Comparison of ENCODE assay signal across 18 mouse cellular contexts in the genomic region with DNA sequence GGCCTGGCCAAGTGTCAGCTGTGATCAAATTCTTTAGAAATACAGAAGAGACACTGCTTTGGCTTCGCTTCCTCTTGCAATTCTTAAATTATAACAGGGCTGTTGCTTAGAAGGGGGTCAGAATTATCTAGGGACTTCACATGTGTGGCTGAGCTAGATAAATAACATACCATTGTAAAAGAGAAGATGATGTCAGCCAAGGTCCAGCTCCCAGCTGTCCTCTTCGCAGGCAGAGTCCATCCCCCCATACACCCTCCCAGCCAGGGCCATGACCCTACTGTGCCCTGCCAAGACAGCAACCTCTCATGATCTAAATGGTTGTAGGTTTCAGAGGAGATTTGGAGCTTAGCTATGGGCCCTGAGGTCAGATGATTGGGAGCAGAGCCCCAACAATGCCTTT. TPM values are rescaled to one million over a fixed set of nuclear protein-coding genes. Genes with fewer than 3 reads are reported as not detected.
A peak's percentile ranks its signal among the peaks of the same experiment; 100 is the strongest.
DNase-seq lines count a peak whose midpoint lies in the region; ATAC-seq and TF ChIP-seq lines count a peak whose summit lies in the region.
"Had no signal": no experiment of that assay in that cellular context is flagged by ENCODE, and none has a peak within 500 bp of the region (broad histone marks: within the 10 kb centered on the region; RNA-seq: fewer than 3 reads in every experiment).

No protein-coding gene starts in this region.

- 0 out of 2 replicates have a peak, but pooled peaks have one; percentile 7 for ATAC-seq in limb, embryonic 14.5 days (ENCODE audit: low FRiP score, low read depth)
- ATAC-seq in erythroblast, adult 5-6 weeks (replicated peaks; ENCODE audit: low FRiP score, poor library complexity, severe bottlenecking), result no peak

- H3K27me3 ChIP-seq in heart, adult 2 months (ENCODE audit: control insufficient read depth, insufficient read depth, low read length), result no peaks in the 10 kb centered on the region
- peaks cover 26% of the 10 kb centered on the region for H3K27me3 ChIP-seq in heart, embryonic 10.5 days (ENCODE audit: insufficient read depth, poor library complexity, severe bottlenecking)
- H3K27me3 ChIP-seq in limb, embryonic 14.5 days (ENCODE audit: control insufficient read depth, insufficient read depth, low read length), result no peaks in the 10 kb centered on the region
- H3K27me3 ChIP-seq: embryonic facial prominence, embryonic 15.5 days; limb, embryonic 12.5 days; neural tube, embryonic 13.5 days had no signal

- peak; percentile 65 to 68 for DNase-seq in heart, adult 2 months
- no peak for DNase-seq in heart, embryonic 10.5 days (ENCODE audit: low spot score)
- peak; percentile 7 for DNase-seq in A20 (ENCODE audit: low read depth, low spot score)
- DNase-seq in gastrocnemius, postnatal 25 days, result peak; percentile 78
- peak; percentile 44 for DNase-seq in limb, embryonic 14.5 days (ENCODE audit: low spot score)
- DNase-seq in urinary bladder, postnatal 14 days (ENCODE audit: low spot score), result no peak
- DNase-seq: cerebellum, adult 8-10 months; layer of hippocampus, adult 9-11 months; thymus, postnatal 4 days had no signal

- no peak for TF ChIP-seq CTCF in heart, adult 2 months (IDR thresholded peaks at IDR 0.05)

- H3K79me2 ChIP-seq in heart, adult 2 months (replicated peaks; ENCODE audit: control insufficient read depth, insufficient read depth, low read length), result no peaks in the 10 kb centered on the region

- TF ChIP-seq POLR2A in heart, adult 2 months (IDR thresholded peaks at IDR 0.05; ENCODE audit: insufficient read depth, low read depth, low read length), result no peak
- no peak for TF ChIP-seq POLR2A in limb, embryonic 14.5 days (IDR thresholded peaks at IDR 0.05; ENCODE audit: borderline replicate concordance, extremely low read depth, insufficient read depth, insufficient read length)

- peaks cover 40% of the 10 kb centered on the region for H3K4me1 ChIP-seq in heart, adult 2 months (ENCODE audit: control insufficient read depth, insufficient read depth, low read length)
- peaks cover 15% of the 10 kb centered on the region for H3K4me1 ChIP-seq in heart, embryonic 10.5 days
- peaks cover 37% of the 10 kb centered on the region for H3K4me1 ChIP-seq in limb, embryonic 14.5 days (ENCODE audit: control insufficient read depth, insufficient read depth, low read length)

- intact Hi-C loops in heart, adult 2 months (cut with DNase I), result loop anchor here (2.0 kb wide), 1 partner anchor 29 kb away; the partner anchor contains the start of gene Fbln2

- no peaks in the 10 kb centered on the region for H3K9me3 ChIP-seq in heart, embryonic 10.5 days
- no peaks in the 10 kb centered on the region for H3K9me3 ChIP-seq in limb, embryonic 14.5 days (ENCODE audit: control insufficient read depth, low read length)
- H3K9me3 ChIP-seq: embryonic facial prominence, embryonic 15.5 days; limb, embryonic 12.5 days; liver, embryonic 15.5 days; neural tube, embryonic 13.5 days had no signal

- TF ChIP-seq EP300 in heart, adult 2 months (IDR thresholded peaks at IDR 0.05; ENCODE audit: insufficient read depth, low read depth, low read length), result 0 out of 2 replicates have a peak, but pooled peaks have one; percentile 64

- 43% methylated on average over 2 of the region's 2 CpGs for WGBS in heart, adult 2 months
- 66% methylated on average over 2 of the region's 2 CpGs for WGBS in heart, embryonic 10.5 days
- 58% methylated on average over 2 of the region's 2 CpGs for WGBS in limb, embryonic 14.5 days

- peak overlapping the region; percentile 73 for H3K27ac ChIP-seq in heart, adult 2 months
- H3K27ac ChIP-seq in heart, embryonic 10.5 days, result no peak overlapping the region
- H3K27ac ChIP-seq in limb, embryonic 14.5 days (replicated peaks; ENCODE audit: low read depth, low read length), result no peak overlapping the region
- H3K27ac ChIP-seq: embryonic facial prominence, embryonic 15.5 days; kidney, postnatal 0 days; limb, embryonic 12.5 days; liver, embryonic 15.5 days; macrophage; neural tube, embryonic 13.5 days had no signal

- H3K4me2 ChIP-seq in limb, embryonic 14.5 days (replicated peaks; ENCODE audit: low read depth, low read length, severe bottlenecking), result no peak overlapping the region
- H3K4me2 ChIP-seq: embryonic facial prominence, embryonic 15.5 days; limb, embryonic 12.5 days; liver, embryonic 15.5 days; midbrain, embryonic 11.5 days; neural tube, embryonic 13.5 days had no signal

- H3K36me3 ChIP-seq in heart, adult 2 months (ENCODE audit: control insufficient read depth, insufficient read depth, low read length), result no peaks in the 10 kb centered on the region
- H3K36me3 ChIP-seq in heart, embryonic 10.5 days, result no peaks in the 10 kb centered on the region
- H3K36me3 ChIP-seq in limb, embryonic 14.5 days (ENCODE audit: control insufficient read depth, insufficient read depth, low read length), result no peaks in the 10 kb centered on the region
- H3K36me3 ChIP-seq: embryonic facial prominence, embryonic 15.5 days; limb, embryonic 12.5 days; liver, embryonic 15.5 days; neural tube, embryonic 13.5 days had no signal

- no peak overlapping the region for H3K4me3 ChIP-seq in heart, adult 2 months
- no peak overlapping the region for H3K4me3 ChIP-seq in heart, embryonic 10.5 days
- H3K4me3 ChIP-seq in limb, embryonic 14.5 days (replicated peaks; ENCODE audit: low read length), result no peak overlapping the region
- H3K4me3 ChIP-seq: embryonic facial prominence, embryonic 15.5 days; limb, embryonic 12.5 days; liver, embryonic 15.5 days; neural tube, embryonic 13.5 days had no signal

- no peak overlapping the region for H3K9ac ChIP-seq in heart, adult 2 months (ENCODE audit: low read depth, low read length)
- no peak overlapping the region for H3K9ac ChIP-seq in limb, embryonic 14.5 days (ENCODE audit: low read depth, low read length, severe bottlenecking)
- H3K9ac ChIP-seq: embryonic facial prominence, embryonic 15.5 days; limb, embryonic 12.5 days; liver, embryonic 15.5 days; neural tube, embryonic 13.5 days had no signal

RNA-seq across cellular contexts. Expression of gene Hdac11, which starts 27.5 kb away (rescaled TPM):
- 10 to 100 TPM; 17.4 to 18.4 TPM for total RNA-seq in heart, adult 2 months (2021)
- 22.7 and 28.4 TPM in 2 replicates for polyA plus RNA-seq in heart, adult 2 months (2012; rRNA removed)
- polyA plus RNA-seq in heart, embryonic 10.5 days (2016; fragmentation: Nextera tagmentation; extraction: Ambion mirVana), result 6.4 and 6.8 TPM in 2 replicates
- total RNA-seq in gastrocnemius, postnatal 25 days (2021), result 1 to 10 TPM; 5.9 to 6.0 TPM
- 43.9 and 46.0 TPM in 2 replicates for polyA plus RNA-seq in limb, embryonic 14.5 days (2012; rRNA removed)
- 18.1 and 18.5 TPM in 2 replicates for polyA plus RNA-seq in limb, embryonic 14.5 days (2014; fragmentation: Nextera tagmentation; extraction: Ambion mirVana)
- total RNA-seq in erythroblast, adult 5-6 weeks (2015; ENCODE audit: low replicate concordance), result 3.8 TPM in 1 of 2 replicates, not detected in the other
- 0.84 and 1.8 TPM in 2 replicates for total RNA-seq in erythroblast, adult 5-6 weeks (2017; ENCODE audit: low replicate concordance)

RNA-seq across cellular contexts. Expression of gene Fbln2, which starts 28.3 kb away (rescaled TPM):
- total RNA-seq in heart, adult 2 months (2021), result 10 to 100 TPM; 55.8 to 56.9 TPM
- polyA plus RNA-seq in heart, adult 2 months (2012; rRNA removed), result 117 and 153 TPM in 2 replicates
- polyA plus RNA-seq in heart, embryonic 10.5 days (2016; fragmentation: Nextera tagmentation; extraction: Ambion mirVana), result 99.3 and 114 TPM in 2 replicates
- 10 to 100 TPM; 47.7 to 50.2 TPM for total RNA-seq in gastrocnemius, postnatal 25 days (2021)
- 294 and 404 TPM in 2 replicates for polyA plus RNA-seq in limb, embryonic 14.5 days (2012; rRNA removed)
- polyA plus RNA-seq in limb, embryonic 14.5 days (2014; fragmentation: Nextera tagmentation; extraction: Ambion mirVana), result 219 and 254 TPM in 2 replicates
- total RNA-seq in erythroblast, adult 5-6 weeks (2015; ENCODE audit: low replicate concordance), result not detected in 2 replicates
- not detected in 2 replicates for total RNA-seq in erythroblast, adult 5-6 weeks (2017; ENCODE audit: low replicate concordance)
- total RNA-seq: monocyte, adult 5-6 weeks had no signal

Comparison
In these comparisons a context has a peak if more than half of its experiments do, and no peak if none do; other contexts are left out.
1. DNase-seq: peak in heart, adult 2 months (2 of 2), A20 (single experiment), gastrocnemius, postnatal 25 days (single experiment) and limb, embryonic 14.5 days (single experiment); none in heart, embryonic 10.5 days (single experiment) and urinary bladder, postnatal 14 days (single experiment).
2. RNA of gene Fbln2, which starts 28.3 kb away (total RNA-seq): 55.8 to 56.9 TPM in heart, adult 2 months and 47.7 to 50.2 TPM in gastrocnemius, postnatal 25 days; not detected in erythroblast, adult 5-6 weeks; every median in the first group is over 10 times any median in the second.